Mouse (Mus musculus) midbrain, embryonic 14.5 days (tissue): ENCODE results near the gene Cd81. TPM values are rescaled to one million over a fixed set of nuclear protein-coding genes. Genes with fewer than 3 reads are reported as not detected.

Experiments
- ATAC-seq: fragments of 200-750 bp; cut with Nextera tagmentation; 2 replicates; pipeline ENCODE4 v1.8.0; 2017; ENCODE audit warnings: moderate number of reproducible peaks, moderate library complexity; ENCODE audit not compliant: low FRiP score, low TSS enrichment
- DNase-seq: peaks from one replicate; pipeline ENCODE4 v3.0.0-alpha.2; 2015
- H3K27ac ChIP-seq: fragments of 300-500 bp; sonication (generic); replicated peaks from 2 replicates; pipeline ENCODE4 v1.5.1; 2014; ENCODE audit warnings: mild to moderate bottlenecking, low read depth, low read length, moderate library complexity
- H3K27me3 ChIP-seq: fragments of 300-500 bp; sonication (generic); 2 replicates; pipeline ENCODE4 v1.6.1; 2014; ENCODE audit warnings: low read length, control low read depth, mixed read lengths; ENCODE audit not compliant: control insufficient read depth, insufficient read depth
- H3K36me3 ChIP-seq: fragments of 300-500 bp; sonication (generic); 2 replicates; pipeline ENCODE4 v1.6.1; 2014; ENCODE audit warnings: low read length, control low read depth; ENCODE audit not compliant: control insufficient read depth, insufficient read depth
- H3K4me1 ChIP-seq: fragments of 300-500 bp; sonication (generic); 2 replicates; pipeline ENCODE4 v1.6.1; 2014; ENCODE audit warnings: mild to moderate bottlenecking, antibody characterized with exemption, low read length, control low read depth; ENCODE audit not compliant: control insufficient read depth, insufficient read depth
- H3K4me2 ChIP-seq: fragments of 300-500 bp; sonication (generic); 2 replicates; pipeline ENCODE4 v1.6.1; 2014; ENCODE audit warnings: mild to moderate bottlenecking, low read length, moderate library complexity
- H3K4me3 ChIP-seq: fragments of 300-500 bp; sonication (generic); replicated peaks from 2 replicates; pipeline ENCODE4 v1.5.1; 2014; ENCODE audit warnings: low read depth, low read length
- H3K9ac ChIP-seq: fragments of 300-500 bp; sonication (generic); replicated peaks from 2 replicates; pipeline ENCODE4 v1.6.1; 2014; ENCODE audit warnings: mild to moderate bottlenecking, low read length, moderate library complexity
- H3K9me3 ChIP-seq: fragments of 300-500 bp; sonication (generic); 2 replicates; pipeline ENCODE4 v1.6.1; 2016; ENCODE audit warnings: low read length, control low read depth, mixed read lengths; ENCODE audit not compliant: control insufficient read depth
- WGBS: fragments of 180-500 bp; shearing (Covaris S2); extraction: QIAGEN DNeasy Blood & Tissue Kit; methylation state at CpG from one replicate; pipeline ENCODE4 v1.1.7; 2014; 5-methylcytosine and 5-hydroxymethylcytosine counted together
- polyA plus RNA-seq: library from polyadenylated mRNA; unstranded; fragments of >200 nt; fragmentation: Nextera tagmentation; extraction: Ambion mirVana; gene quantifications from 2 replicates; pipeline ENCODE4 v1.2.1, GENCODE M21; 2014

Cd81 gene
- polyA plus RNA-seq, 1 experiment from 2014 or later = 316 TPM

- no peaks in the 10 kb centered on the region for H3K27me3 ChIP-seq
- H3K4me3 ChIP-seq = no peak overlapping the region
- H3K27ac ChIP-seq = no peak overlapping the region
- no peaks in the 10 kb centered on the region for H3K36me3 ChIP-seq
- H3K9ac ChIP-seq = no peak overlapping the region
- peaks cover 6% of the 10 kb centered on the region; the same call in 1 of the 2 replicates for H3K9me3 ChIP-seq
- no peaks in the 10 kb centered on the region for H3K4me1 ChIP-seq
- H3K4me2 ChIP-seq = no peak overlapping the region
- no peak for DNase-seq
- ATAC-seq = no peak
These were observed 62.2 kb downstream of the Cd81 start for GRCm38 (mm10) chr7:143114773-143115172.

GRCm38 (mm10) chr7:143116521-143116920 is 64.0 kb downstream of the Cd81 start:
- 85% methylated on average over 5 of the region's 5 CpGs for WGBS
- Histone ChIP-seq H3K27me3 (no peaks in the 10 kb centered on the region), H3K4me3 (no peak overlapping the region), H3K9ac (no peak overlapping the region), H3K27ac (no peak overlapping the region), H3K4me1 (no peaks in the 10 kb centered on the region), H3K9me3 (peaks cover 6% of the 10 kb centered on the region; the same call in 1 of the 2 replicates), H3K4me2 (no peak overlapping the region), H3K36me3 (no peaks in the 10 kb centered on the region)
- DNase-seq (no peak), ATAC-seq (no peak)

Other genes with a start within 250 kb of the Cd81 start
- 25.9 and 34.2 TPM in 2 replicates for gene Th, start 121.6 kb upstream of the Cd81 start, polyA plus RNA-seq
- 0.47 and 0.61 TPM in 2 replicates for gene Ascl2, start 83.5 kb upstream of the Cd81 start, polyA plus RNA-seq
- gene Tspan32, start 47.7 kb upstream of the Cd81 start, polyA plus RNA-seq = 0.27 and 0.57 TPM in 2 replicates
- gene Tssc4, start 16.5 kb downstream of the Cd81 start, polyA plus RNA-seq = 70.4 and 102 TPM in 2 replicates
- gene Trpm5, start 41.9 kb downstream of the Cd81 start, polyA plus RNA-seq = 0.40 and 1.3 TPM in 2 replicates
- 1.2 and 2.0 TPM in 2 replicates for gene Kcnq1, start 53.6 kb downstream of the Cd81 start, polyA plus RNA-seq